Mouse (Mus musculus): ENCODE data around the gene Gm11562. TPM values are rescaled to one million over a fixed set of nuclear protein-coding genes. Genes with fewer than 3 reads are reported as not detected.
"Not testable (repeated sequence)": the region's sequence is repeated elsewhere in the genome, so short reads cannot be mapped to it uniquely, and the experiment has no call there.

Gene Gm11562
- total RNA-seq (2014; rRNA removed) = not detected in 2 replicates
- polyA plus RNA-seq (2015; fragmentation: Nextera tagmentation; extraction: Ambion mirVana) = not detected in 2 replicates

DNA sequence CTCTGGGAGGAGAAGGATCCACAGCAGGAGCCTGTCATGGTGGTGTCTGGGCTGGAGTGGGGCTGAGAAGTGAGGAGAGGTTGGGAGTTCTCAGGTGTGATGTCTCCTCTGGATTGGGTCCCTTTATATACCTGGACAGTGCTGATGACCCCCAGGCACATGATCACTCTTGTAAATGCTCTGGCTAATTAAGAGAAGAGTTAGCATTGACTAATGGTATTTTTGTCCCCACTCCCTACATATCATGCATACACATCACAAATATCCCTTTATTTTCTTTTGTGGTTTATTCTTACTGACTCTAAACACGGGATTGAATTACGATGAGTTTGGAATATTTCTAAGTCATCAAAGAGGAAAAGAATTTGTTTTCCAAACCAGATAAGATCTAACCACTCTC is at the start of gene Gm11562:
TSS of gene Gm11562 (minus strand) at position 101 of the 400 bp plus-strand sequence.
- TF ChIP-seq CTCF (IDR thresholded peaks at IDR 0.05) = no peak
- no peaks in the 10 kb centered on the region for H3K9me3 ChIP-seq (ENCODE audit: low read length)
- H3K4me3 ChIP-seq (ENCODE audit: low read depth, low read length) = no peak within 1 kb of the TSS
- H3K4me2 ChIP-seq (ENCODE audit: low read depth, low read length, poor library complexity, severe bottlenecking) = no peak within 1 kb of the TSS
- 91% methylated on average over 2 of the region's 2 CpGs for WGBS
- no peaks in the 10 kb centered on the region for H3K36me3 ChIP-seq (ENCODE audit: insufficient read depth, low read length)
- DNase-seq (ENCODE audit: low spot score) (no peak), ATAC-seq (ENCODE audit: low FRiP score) (no peak)
- H3K27ac ChIP-seq (ENCODE audit: low read depth, low read length) = no peak within 1 kb of the TSS
- H3K4me1 ChIP-seq (ENCODE audit: insufficient read depth, low read length) = no peaks in the 10 kb centered on the region
- H3K27me3 ChIP-seq (ENCODE audit: insufficient read depth, low read length) = no peaks in the 10 kb centered on the region
- no peak within 1 kb of the TSS for H3K9ac ChIP-seq (replicated peaks; ENCODE audit: low read length, poor library complexity, severe bottlenecking)

DNA sequence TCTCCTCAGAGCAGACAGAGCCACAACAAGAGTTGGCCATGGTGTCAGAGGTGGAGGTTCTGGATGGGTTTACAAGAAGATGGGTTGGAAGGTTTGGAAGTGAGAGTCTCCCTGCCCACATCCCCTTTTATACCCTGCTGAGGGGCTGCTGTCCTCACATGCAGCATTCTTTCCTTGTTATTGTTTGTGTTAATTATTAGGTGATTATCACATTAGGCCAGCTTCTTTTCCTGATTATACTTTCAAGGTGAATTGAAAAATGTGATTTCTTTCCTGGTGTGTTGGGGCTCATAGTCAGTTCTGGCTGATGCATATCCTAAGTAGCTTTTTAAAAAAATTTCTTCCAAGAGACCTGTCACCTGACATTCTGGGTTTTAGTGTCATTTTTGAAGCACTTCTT is 45.6 kb upstream of the Gm11562 start, which contains the start of gene Krtap4-6:
TSS of gene Krtap4-6 (minus strand) at position 101 of the 400 bp plus-strand sequence.
- Histone ChIP-seq H3K4me1 (ENCODE audit: insufficient read depth, low read length) (no peaks in the 10 kb centered on the region), H3K27me3 (ENCODE audit: insufficient read depth, low read length) (no peaks in the 10 kb centered on the region), H3K4me3 (ENCODE audit: low read depth, low read length) (no peak within 1 kb of the TSS), H3K9ac (replicated peaks; ENCODE audit: low read length, poor library complexity, severe bottlenecking) (no peak within 1 kb of the TSS), H3K36me3 (ENCODE audit: insufficient read depth, low read length) (no peaks in the 10 kb centered on the region), H3K27ac (ENCODE audit: low read depth, low read length) (no peak within 1 kb of the TSS), H3K4me2 (ENCODE audit: low read depth, low read length, poor library complexity, severe bottlenecking) (no peak within 1 kb of the TSS), H3K9me3 (ENCODE audit: low read length) (no peaks in the 10 kb centered on the region)
- ATAC-seq (ENCODE audit: low FRiP score) (no peak), DNase-seq (ENCODE audit: low spot score) (no peak)
- TF ChIP-seq CTCF (IDR thresholded peaks at IDR 0.05) = no peak

DNA sequence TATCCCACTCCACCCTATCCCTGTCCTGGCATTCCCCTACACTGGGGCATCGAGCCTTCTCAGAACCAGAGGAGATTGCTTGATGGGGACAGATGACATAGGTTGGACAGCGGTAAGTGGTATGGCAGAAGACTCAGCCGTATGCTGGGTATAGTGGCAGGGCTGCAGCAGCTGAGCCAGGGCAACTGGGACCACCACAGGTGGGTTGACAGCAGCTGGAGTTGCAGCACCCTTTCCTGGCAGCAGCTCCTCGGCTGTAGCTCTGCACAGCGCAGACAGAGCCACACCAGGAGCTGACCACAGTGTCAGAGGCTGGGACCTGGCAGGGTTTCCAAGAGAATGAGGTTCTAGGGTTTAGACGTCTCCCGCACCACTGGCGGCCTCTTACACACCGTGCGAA is 42.6 kb upstream of the Gm11562 start:
- Histone ChIP-seq H3K27me3 (ENCODE audit: insufficient read depth, low read length) (no peaks in the 10 kb centered on the region), H3K27ac (ENCODE audit: low read depth, low read length) (no peak overlapping the region), H3K9me3 (ENCODE audit: low read length) (no peaks in the 10 kb centered on the region), H3K4me1 (ENCODE audit: insufficient read depth, low read length) (no peaks in the 10 kb centered on the region), H3K4me3 (ENCODE audit: low read depth, low read length) (no peak overlapping the region), H3K9ac (replicated peaks; ENCODE audit: low read length, poor library complexity, severe bottlenecking) (no peak overlapping the region), H3K4me2 (ENCODE audit: low read depth, low read length, poor library complexity, severe bottlenecking) (no peak overlapping the region), H3K36me3 (ENCODE audit: insufficient read depth, low read length) (no peaks in the 10 kb centered on the region)
- WGBS = 86% methylated on average over 10 of the region's 10 CpGs
- DNase-seq (ENCODE audit: low spot score) = no peak
- no peak for ATAC-seq (ENCODE audit: low FRiP score)
- no peak for TF ChIP-seq CTCF (IDR thresholded peaks at IDR 0.05)

DNA sequence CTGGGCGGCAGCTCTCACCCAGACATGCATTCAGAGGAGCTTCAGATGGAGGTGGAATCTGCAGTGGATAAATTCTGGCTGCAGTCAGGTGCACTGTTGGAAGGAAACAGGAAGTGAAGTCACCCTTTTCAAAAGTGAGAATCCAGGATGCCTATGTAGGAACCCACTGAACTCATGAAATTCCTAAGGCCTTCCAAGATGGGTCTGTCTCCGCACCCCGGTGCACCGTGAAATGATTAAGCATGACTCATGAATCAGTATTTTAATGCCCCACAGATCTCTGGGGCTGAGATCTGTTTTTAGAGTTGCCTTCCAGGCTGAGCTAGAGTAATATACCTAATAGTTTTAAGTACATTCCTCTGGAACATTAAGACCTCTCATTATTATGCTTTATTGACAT is 39.0 kb upstream of the Gm11562 start:
- no peak overlapping the region for H3K27ac ChIP-seq (ENCODE audit: low read depth, low read length)
- no peak overlapping the region for H3K9ac ChIP-seq (replicated peaks; ENCODE audit: low read length, poor library complexity, severe bottlenecking)
- H3K36me3 ChIP-seq (ENCODE audit: insufficient read depth, low read length) = no peaks in the 10 kb centered on the region
- no peaks in the 10 kb centered on the region for H3K9me3 ChIP-seq (ENCODE audit: low read length)
- no peak overlapping the region for H3K4me3 ChIP-seq (ENCODE audit: low read depth, low read length)
- WGBS = 92% methylated on average over 4 of the region's 4 CpGs
- no peak for ATAC-seq (ENCODE audit: low FRiP score)
- no peak overlapping the region for H3K4me2 ChIP-seq (ENCODE audit: low read depth, low read length, poor library complexity, severe bottlenecking)
- H3K4me1 ChIP-seq (ENCODE audit: insufficient read depth, low read length) = no peaks in the 10 kb centered on the region
- H3K27me3 ChIP-seq (ENCODE audit: insufficient read depth, low read length) = no peaks in the 10 kb centered on the region
- no peak for TF ChIP-seq CTCF (IDR thresholded peaks at IDR 0.05)
- DNase-seq (ENCODE audit: low spot score) = no peak

DNA sequence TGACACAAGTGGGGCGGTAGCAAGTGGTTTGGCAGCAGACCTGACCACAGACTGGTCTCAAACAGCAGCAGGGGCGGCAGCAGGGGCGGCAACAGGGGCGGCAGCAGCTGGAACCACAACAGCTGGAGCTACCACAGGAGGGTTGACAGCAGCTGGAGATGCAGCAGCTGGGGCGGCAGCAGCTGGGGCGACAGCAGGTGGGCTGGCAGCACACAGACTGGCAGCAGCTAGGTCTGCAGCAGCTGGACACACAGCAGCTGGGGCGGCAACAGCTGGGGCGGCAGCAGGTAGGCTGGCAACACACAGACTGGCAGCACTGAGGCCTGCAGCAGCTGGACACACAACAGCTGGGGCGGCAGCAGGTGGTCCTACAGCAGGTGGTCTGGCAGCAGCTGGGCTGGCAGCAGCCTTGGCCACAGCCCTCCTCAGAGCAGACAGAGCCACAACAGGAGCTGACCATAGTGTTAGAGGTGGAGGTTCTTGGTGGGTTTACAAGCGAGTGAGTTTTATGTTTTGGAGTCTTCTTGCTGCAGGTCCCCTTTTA is 38.3 kb upstream of the Gm11562 start, which contains the start of gene Gm11563:
TSS of gene Gm11563 (minus strand) at position 494 of the 544 bp plus-strand sequence.
- H3K9ac ChIP-seq (replicated peaks; ENCODE audit: low read length, poor library complexity, severe bottlenecking); H3K27me3 ChIP-seq (ENCODE audit: insufficient read depth, low read length); H3K9me3 ChIP-seq (ENCODE audit: low read length); DNase-seq (ENCODE audit: low spot score); H3K27ac ChIP-seq (ENCODE audit: low read depth, low read length); H3K4me2 ChIP-seq (ENCODE audit: low read depth, low read length, poor library complexity, severe bottlenecking); ATAC-seq (ENCODE audit: low FRiP score); H3K36me3 ChIP-seq (ENCODE audit: insufficient read depth, low read length); H3K4me1 ChIP-seq (ENCODE audit: insufficient read depth, low read length); H3K4me3 ChIP-seq (ENCODE audit: low read depth, low read length): not testable (repeated sequence)
- 67% methylated on average over 10 of the region's 10 CpGs for WGBS

DNA sequence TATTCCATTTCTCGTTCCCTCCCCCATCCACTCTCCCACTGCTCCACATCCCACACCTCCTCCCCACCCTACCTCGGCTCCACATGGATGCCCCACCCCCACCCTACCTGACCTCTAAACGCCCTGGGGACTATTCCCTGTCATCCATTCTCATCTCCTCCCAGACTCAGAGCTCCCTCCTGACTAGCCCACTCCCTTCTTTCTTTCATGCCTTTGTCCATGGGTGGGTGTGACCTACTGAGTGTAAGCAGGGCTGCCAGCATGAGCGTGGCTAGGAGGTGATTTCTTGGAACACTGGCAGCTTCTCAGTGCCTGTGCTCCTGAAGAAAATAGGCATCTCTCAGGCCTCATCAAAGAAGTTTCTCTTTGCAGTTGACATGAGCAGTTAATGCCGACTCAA is 36.8 kb upstream of the Gm11562 start:
- H3K27ac ChIP-seq (ENCODE audit: low read depth, low read length) = no peak overlapping the region
- H3K4me1 ChIP-seq (ENCODE audit: insufficient read depth, low read length) = no peaks in the 10 kb centered on the region
- H3K36me3 ChIP-seq (ENCODE audit: insufficient read depth, low read length) = no peaks in the 10 kb centered on the region
- no peak overlapping the region for H3K4me3 ChIP-seq (ENCODE audit: low read depth, low read length)
- ATAC-seq (ENCODE audit: low FRiP score) (no peak), DNase-seq (ENCODE audit: low spot score) (no peak)
- TF ChIP-seq CTCF (IDR thresholded peaks at IDR 0.05) = no peak
- no peaks in the 10 kb centered on the region for H3K27me3 ChIP-seq (ENCODE audit: insufficient read depth, low read length)
- no peak overlapping the region for H3K9ac ChIP-seq (replicated peaks; ENCODE audit: low read length, poor library complexity, severe bottlenecking)
- WGBS = 48% methylated on average over 5 of the region's 5 CpGs
- no peaks in the 10 kb centered on the region for H3K9me3 ChIP-seq (ENCODE audit: low read length)
- no peak overlapping the region for H3K4me2 ChIP-seq (ENCODE audit: low read depth, low read length, poor library complexity, severe bottlenecking)
